Mouse (Mus musculus) adrenal gland, postnatal 10 days (tissue): ENCODE measurements at regions not wholly inside any gene's neighbourhood (a gene's known extent, or its start where the extent isn't known, plus 50 kb on each side); places are given as distances from the start of the nearest gene placed in this dataset.

Experiments used
- DNase-seq: peaks from one replicate; pipeline ENCODE4 v3.0.0; 2021; ENCODE audit warnings: mixed read lengths

DNA sequence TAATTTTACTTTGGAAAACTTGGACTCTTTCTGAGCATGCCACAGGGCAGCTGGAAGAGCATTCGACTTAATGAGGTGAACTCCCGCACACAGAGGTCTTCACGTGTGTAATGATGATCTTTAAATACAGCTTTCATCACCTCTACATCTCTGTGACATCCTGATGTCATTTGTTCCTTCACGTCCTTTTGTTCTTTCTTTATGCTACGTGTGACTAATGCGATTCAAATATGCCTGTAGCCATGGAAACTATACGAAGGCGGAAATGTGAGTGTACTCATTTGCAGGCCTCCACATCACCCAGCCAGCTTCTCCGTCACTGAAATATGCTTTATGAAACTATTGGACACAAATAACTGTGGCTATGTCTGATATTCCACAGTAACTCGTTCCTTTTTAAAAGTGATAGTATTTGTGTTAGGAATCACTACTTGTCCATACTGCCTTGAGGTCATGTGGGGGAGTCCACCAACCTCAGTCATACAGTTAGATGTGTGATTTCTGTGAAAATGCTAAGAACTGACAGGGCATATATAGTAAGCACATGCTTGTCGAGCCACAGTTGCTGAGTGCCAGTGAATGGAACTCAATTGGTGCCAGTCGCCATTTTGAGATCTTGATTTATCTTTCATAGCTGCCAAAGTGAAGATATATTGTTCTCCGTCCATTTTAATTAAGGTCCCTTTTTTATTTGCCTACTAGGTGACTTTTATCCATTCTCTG is 145.9 kb downstream of the Plk2 start:
- no peak for DNase-seq

DNA sequence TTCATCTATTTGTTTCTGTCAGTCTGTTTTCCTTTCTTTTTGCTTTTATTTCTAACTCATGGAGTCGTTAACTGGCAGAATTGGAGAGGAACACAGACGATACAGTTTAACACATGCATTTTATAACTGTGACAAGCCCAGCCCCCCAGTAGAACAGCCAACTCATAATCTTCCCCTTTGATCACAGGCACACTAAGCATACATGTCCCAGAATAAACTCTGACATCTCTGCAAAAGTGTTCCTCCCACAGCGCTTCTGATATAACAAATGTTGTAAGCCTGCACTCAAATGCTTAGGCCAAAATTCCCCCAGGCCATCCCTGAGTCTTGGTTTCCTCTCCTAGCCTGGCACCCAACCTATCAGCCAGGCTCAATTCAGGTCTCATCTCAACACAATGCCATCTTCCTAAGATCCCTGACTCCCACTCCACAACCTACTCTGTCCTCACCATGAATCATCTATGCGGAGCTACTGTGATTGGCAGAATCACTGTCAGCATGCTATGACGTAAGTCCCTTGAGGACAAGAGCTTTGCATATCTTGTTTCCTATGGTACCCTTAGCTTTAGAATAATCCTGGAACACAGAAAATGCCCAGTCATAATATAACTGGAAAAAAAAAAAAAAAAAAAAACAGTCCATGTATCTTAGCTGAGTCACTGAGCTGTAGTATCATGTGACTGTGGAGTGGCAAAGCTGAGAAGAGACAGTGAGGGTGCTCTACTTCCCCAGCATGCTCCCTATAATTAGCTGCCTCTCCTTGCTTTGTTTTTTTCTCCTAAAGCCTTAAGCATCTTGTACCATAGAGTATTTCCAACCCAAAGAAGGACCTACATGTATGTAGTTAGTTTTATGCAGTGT is 146.7 kb downstream of the Plk2 start:
- no peak for DNase-seq

DNA sequence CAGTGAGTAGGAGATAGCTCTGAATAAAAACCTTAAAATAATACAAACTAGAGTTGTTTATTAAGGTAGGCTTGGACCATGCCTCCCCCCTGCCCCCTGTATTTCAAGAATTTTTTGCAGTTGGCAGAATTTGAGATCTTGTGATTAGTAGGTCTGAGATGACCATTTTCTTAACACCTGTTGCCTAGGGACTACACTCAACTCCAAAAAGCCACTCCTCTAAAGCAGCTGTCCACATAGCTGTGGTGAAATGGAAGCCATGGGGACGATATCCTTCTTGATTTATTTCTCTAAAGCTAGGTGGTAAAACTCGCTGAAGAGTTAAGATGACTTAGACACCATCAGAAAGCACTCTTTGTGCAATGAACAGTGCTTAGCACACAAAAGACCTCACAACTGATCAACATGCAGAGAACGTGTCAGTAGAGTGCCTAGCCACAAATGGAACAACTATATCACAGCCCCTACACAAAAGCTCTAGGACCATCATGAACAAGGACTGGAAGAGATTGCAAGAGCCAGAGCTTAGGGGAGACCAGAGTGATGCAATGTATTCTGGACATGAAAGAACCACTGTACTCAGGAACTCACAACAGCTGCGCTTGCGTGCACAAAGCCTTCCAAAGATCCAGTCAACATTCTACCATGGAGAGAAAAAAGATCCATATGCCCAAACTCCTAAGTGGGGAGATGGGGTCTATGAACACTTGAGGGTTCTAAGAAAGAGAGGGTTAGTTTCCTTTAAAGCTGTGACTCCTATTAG is 147.6 kb downstream of the Plk2 start:
- DNase-seq, result no peak

DNA sequence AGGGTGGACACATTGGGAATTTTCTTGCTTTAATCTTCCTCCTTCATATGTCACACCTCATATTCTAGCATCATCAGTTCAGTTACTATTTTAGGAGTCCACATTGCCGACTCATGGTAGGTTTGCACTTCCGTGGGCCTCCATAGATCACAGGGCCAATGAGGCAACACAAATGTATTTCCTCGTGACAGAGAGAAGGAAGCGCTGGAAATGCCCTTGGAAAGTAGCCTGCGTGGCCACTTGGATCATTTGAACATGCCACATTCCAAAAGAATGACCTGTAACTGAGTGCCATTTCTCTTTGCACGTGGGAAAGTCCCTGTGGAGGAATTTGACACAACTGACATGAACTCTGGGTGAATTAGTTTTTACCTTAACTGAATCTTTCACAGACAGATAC is 150.6 kb downstream of the Plk2 start:
- no peak for DNase-seq

DNA sequence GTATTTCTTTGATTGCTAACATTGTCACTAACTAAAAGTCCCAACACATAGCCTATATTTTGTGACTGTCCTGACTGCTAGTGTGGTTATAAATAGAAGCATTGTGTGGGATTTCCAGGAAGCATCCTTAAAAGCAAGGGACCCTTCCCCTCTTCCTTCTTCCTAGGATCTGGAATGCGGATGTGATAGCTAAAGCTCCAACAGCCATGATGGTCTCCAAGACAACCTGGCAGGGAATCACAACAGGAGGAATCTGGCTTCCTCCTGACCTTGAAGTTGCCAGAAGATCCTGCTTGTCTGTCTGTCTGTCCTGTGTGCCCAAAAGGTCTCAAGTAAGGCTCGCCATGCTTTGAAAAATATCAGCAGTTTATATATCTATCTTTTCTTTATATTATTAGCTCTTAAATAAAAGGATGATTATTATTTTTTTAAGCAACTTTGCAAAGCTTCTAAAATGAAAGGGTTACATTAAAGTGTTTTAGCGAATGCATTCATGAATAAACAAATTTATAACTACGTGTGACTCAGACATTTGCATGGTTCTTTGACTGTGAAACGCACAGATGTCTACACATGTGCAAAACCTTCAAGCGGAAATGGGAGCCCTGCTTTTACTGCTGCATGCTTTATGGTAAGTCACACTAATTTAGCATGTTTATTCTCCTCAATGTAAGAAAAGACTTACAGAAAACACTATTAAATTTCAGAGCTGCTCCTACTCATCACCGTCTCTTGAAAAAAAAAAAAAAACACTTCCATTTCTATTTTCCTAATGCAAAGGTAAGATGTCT is 160.9 kb downstream of the Plk2 start:
- no peak for DNase-seq

DNA sequence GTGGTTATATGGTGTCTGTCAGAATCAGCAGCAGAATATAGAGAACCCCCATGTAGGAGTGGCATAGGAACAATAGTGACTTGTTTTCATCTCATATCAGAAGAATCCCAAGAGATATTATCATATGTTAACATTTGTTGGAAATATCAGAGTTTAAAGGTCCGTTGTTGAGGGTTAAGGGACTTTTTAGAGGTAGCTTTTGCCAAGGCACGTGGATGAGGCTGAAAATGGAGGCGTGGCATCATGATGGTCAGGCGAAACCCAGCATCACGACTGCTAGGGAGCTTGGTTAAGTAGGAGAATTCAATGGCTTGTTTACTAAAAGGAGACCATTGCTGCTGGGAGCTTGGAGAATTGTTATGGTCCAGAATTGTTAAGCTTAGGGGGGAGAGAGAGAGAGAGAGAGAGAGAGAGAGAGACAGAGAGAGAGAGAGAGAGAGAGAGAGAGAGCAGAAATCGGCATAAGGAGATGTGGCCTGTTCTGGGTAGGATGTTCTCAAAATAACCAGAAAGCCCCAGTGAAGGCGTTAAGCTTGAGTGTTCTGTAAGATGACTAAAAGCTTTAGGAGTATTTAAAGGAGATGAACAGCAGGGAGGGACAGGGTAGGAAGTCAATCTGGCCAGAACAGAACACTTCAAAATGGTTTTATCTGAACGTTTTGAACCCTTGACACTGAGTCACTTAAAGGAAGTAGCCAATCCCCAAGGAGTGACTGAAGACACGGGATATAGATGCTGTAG is 161.7 kb downstream of the Plk2 start:
- DNase-seq, result no peak

DNA sequence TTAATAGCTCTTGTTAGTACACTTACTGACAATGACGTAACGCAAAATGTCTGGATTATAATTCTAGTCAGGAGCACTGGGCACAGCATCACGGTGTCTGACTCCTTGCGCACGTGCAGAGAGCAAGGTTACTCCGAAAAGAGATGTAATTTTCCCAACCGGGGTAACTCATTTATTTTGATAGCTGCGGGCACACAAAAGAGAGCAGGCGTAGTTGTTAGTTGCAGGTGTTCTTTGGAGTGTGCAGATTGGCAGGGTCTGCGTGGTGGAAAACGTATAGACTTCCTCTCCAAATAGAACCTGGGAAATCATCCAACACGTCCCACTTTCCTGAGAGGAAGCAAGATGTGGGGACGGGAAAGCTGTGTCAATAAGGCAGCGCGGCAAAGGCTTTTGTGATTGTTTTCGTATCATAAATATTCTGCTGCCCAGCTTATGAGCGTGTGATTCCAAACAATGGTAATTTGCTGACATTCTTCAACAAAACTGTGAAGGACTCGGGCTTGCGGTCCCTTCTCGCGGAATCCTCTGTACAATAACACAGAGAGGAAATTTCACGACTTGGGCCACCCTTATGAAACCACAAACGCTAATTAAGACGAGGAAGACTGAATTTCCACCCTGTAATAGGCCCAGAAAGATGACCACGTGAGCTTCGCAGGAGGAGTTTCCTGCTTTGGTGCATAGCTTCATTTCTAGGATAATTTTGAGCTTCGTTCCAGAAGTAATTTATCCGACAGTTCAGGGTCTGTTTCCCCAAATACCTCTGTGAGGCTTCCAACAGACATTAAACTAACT is 163.3 kb downstream of the Plk2 start:
- DNase-seq, result no peak

DNA sequence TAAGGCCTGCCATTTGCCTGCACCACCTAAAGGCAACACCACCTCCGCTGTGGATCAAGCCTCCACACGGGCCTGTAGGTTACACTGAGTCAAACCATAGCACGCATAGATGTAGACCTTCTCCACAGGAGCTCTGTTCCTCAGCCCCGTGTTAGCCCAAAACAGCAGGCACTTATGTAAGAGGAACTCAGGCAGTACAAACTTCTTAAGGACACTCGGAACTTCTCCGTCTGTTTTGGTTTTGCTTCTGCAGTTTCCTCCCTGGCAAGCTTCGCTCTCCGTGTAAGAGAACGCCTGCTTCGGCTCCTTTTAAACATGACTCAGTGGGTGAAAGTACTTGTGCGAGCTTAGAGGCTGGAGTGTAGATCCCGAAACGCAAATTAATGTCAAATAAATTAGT is 165.7 kb downstream of the Plk2 start:
- no peak for DNase-seq

DNA sequence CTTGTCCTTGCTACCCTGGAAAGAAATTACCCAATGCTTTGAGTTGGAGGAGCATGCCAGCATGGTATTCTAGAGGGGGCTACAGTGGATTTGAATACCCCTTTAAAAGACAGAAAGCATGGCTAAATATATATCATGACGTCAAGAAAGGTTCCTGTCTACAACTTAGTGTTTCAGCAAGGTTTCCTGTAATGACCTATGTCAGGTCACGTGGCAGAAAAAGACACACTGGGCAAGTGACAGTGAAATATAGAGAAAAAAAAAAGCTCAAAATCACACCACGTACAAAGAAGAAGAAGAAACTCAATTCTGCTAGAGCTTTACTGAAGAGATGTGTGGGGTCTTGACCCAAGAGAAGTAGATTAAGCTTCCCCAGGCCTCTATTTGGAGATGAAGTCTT is 167.7 kb downstream of the Plk2 start:
- DNase-seq, result no peak

DNA sequence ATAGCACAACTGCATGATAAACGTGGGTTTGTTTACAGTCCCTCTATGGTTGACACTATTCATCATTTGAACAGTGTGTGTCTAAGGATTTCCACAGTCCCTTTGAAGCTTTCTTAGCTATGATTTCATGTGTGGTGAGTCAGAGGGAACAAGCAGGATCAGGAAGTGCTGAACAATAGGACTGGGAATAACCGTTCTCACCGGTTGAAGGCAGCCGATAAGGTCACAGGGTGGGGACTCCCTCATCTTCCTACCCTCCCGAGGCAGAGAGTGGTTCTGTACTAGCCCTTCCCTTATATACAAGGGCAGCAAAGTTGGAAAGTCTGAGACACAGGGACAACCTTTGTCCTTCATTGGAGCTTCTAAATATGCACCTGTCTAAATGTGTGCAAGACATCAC is 168.1 kb downstream of the Plk2 start:
- DNase-seq, result peak; percentile 14

DNA sequence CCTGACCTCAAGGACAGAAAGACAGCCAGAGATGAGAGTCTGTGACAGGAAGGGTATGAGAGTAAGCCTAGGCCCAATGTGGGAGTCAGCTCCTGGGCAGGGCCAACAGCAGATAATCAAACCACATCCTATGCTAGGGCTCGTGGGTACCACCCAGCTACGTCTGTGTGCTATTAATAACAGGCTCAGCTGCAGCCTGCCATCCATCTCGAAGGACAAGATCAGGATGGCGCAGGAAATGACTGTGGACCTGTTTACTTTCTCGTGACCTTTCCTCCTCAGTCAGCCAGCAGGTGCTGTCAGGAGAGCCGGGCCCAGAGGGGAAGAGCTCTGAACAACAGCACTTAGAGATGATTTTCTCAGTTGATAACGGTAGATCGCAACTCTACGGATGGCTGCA is 169.1 kb downstream of the Plk2 start:
- DNase-seq, result no peak

DNA sequence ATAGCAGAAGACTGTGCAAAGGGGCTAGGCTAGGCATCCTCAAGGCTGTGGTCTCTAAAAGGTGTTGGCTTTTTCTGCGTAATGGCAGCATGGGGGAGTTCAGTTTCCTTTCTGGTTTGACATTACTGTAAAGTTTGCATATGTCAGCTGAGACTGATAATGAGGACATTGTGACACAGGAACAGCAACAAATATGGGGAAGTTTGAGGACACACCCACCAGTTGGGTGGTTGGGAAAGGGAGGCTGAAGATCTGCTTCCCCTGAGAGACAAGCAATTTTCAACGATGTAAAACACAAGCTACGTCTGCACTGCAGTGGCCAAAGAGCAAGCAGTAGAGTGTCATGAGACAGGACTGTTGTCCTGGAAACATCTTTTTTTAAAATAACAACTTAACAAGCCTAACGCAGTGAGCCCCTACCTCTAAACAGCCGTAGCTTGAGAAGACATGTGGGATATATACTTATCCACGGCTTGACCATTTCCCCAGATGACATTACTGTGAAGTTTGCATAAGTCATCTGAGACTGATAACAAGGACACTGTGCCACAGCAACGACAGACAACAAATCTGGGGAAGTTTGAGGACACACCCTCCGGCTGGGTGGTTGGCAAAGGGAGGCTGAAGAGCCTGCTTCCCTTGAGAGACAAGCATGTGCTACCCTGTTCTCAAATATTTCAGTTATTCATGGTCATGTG is 173.8 kb downstream of the Plk2 start:
- DNase-seq, result no peak

DNA sequence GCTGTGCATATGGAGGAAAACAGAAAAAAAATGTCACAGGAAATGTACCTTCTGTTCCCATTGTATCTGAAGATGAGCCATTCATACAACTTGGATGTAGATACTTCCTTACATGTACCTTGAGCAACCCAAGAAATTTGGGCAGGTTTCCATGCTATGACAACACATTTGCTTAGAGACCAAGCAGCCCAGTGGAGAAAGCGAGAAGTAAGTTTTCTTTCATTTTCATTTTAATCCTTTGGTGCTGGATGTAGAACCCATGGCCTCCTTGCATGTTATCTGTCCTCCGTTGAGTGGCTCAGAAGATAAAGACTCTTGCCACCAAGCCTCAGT is 174.3 kb downstream of the Plk2 start:
- no peak for DNase-seq

DNA sequence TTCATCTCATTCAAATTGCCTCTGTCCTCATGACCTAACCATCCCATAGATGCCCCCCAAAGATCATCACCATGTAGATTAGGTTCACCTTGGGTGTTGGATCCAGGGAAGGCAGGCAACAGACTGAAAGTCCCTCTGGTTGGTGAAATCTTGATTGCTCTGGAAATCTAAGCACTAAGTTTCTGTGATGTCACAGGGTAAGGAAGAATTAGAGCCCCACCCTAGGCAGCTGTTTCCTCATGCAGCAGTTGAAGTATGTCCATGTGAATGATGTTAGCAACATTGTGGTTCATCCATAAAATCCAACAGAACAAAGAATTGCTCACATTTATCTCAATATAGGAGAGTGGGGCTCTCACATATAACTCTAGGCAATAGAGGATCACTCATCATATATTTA is 175.5 kb downstream of the Plk2 start:
- DNase-seq, result no peak

DNA sequence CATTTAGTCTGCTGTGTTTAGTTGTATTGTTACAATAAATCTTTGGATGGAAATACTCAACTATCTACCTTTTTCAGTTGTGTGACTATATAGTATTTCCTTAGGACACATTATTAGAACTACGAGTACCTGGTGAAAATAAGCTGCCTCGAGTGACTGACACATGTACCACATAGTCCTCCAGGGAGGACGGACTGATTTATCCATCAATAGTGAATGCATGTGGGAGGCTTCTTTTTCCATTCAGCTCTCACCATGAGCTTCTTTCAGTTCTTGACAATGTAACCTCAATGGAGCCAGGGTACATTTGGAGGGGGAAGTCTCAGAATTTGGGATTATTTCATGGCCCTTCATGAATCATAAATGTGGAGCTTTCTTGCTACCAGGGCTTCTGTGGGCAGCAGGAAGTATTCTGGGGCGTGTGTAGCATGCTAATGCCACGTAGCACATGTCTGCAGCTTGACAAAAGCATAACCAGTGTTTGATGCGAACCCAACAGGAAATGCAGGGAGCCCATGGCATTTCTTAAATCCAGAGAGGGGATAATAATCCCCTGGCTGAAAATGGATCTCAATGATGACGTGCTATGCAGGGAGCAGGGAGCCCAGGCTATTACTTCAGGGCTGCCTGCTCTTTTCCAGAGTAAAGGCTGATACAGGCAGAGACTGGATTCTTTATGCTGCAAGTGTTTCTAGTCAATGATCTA is 178.7 kb downstream of the Plk2 start:
- no peak for DNase-seq

DNA sequence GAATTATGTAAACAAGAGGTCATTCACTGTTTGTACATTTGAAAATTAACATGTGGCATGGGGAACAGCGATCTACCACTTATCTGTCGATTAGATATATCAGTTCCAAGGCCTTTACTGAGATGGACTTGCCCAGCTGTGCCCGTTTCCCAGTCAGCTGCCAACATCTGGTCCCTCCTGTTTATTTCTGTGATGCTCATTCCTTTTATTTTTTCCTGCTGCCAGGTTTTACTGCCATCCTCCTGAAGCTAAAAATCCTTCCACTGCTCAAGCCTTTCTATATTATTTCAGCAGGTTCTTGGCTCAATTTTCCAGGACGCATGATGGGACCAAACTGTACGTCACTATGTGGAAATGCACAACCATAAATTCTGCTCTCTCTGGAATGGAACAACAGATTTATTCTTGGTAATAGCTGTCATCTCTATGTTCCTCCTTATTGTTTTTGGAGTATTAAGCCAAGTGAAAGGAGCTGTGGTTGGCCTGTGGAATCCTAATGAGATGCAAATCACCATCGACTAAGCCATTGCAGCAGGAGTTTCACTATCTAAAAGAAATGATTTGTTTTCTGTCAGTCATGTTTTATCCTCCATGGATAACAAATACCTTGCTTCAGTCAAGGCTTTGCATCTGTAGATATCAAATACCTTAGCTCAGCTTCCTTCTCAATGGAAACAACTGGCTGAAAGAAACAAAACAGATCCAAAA is 180.1 kb downstream of the Plk2 start:
- no peak for DNase-seq

DNA sequence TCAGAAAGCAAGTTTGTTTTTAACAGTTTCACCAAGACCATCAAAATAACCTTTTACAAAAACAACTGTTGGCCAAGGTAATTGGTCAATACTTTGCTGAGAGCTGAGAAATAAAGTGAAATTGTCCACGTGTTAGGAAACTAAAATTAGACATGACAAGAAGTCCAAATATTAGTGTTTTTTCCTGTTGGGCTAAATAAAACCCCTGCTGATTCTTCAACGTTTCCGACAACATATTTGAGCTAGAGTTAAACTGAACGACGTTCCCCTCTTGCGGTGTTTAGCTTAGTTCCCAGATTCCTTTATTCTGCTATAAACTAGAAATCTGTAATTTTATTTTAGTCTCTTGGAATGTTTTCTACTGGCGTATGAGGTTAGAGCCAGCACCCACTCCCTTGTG is 183.3 kb downstream of the Plk2 start:
- DNase-seq, result peak; percentile 6

DNA sequence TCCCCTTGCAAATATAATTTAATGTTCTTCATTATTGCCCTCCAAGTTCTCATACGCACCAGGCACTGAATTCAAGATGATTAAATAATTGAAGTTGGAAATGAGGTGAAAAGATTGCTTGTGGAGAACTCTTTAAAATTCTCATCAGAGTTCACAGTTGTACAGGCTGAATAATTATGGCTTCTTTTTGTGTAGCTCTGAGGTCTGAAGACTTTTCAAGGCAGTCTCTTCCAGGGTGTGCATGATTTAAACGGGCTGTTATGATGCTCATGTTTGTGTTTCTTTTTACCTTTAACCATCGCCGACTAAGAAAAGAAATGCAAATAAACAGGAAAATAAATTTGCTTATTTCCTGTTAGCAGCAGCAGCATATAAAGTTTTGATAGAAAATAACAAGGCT is 185.3 kb downstream of the Plk2 start:
- no peak for DNase-seq

DNA sequence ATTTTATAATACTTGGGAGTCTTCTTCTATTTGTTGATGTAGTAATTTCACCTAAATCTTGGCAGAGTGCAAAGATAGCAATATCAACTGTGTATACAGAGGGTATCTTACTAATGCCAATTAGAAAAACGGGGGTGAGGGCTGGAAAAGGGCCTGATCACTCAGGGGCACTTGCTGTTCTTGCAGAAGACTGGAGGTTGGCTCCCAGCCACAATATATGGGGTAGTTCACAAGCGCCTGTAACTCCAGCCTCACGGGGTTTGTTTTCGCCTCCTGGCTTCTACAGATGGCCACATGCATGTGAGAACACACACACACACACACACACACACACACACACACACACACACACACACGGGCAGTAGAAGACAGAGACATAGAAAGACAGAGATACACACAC is 185.7 kb downstream of the Plk2 start:
- DNase-seq, result no peak
